Mouse (Mus musculus) yolk sac, embryonic 10.5 days (tissue): ENCODE data around the gene Plxnb1.

Experiments used
- DNase-seq: peaks from one replicate; pipeline ENCODE4 v3.0.0-alpha.2; 2017; ENCODE audit warnings: low spot score

Plxnb1 gene

GRCm38 (mm10) chr9:109161941-109162340, 66.8 kb downstream of the Plxnb1 start, which contains the start of gene Fbxw21:
Fbxw21 (minus strand) TSS chr9:109162041.
- no peak for DNase-seq

- DNase-seq = no peak
These were observed 72.1 kb downstream of the Plxnb1 start for GRCm38 (mm10) chr9:109167316-109167715.
